Mouse (Mus musculus): ENCODE measurements around the gene Elmod3.

- TF ChIP-seq CTCF (IDR thresholded peaks at IDR 0.05; ENCODE audit: insufficient read depth, low read length) (no peak), POLR2A (IDR thresholded peaks at IDR 0.05; ENCODE audit: borderline replicate concordance, extremely low read depth, low read depth, low read length) (no peak)
Observed at GRCm38 (mm10) chr6:72631700-72632099, 33.5 kb upstream of the Elmod3 start.

Measured in lung, adult 2 months (tissue).